Mouse (Mus musculus) CH12.LX (cell line): ENCODE results near the gene Lmf1.

Source experiments
- CTCF ChIP-seq, 2 experiments: IDR thresholded peaks in 1 of 2; conservative IDR thresholded peaks in 1 of 2; 2 replicates each; pipeline ENCODE4 v1.5.1; 2011 to 2012; ENCODE audit warnings: low read depth in 2 of 2, low read length in 2 of 2, improper control_type of control experiment in 1 of 2, inconsistent platforms in 1 of 2, mild to moderate bottlenecking in 1 of 2, moderate library complexity in 1 of 2
- EP300 ChIP-seq: IDR thresholded peaks from 2 replicates; pipeline ENCODE4 v1.6.1; 2011; ENCODE audit warnings: low read length, improper control_type of control experiment
- RAD21 ChIP-seq: IDR thresholded peaks from 2 replicates; pipeline ENCODE4 v1.6.1; 2011; ENCODE audit warnings: low read depth, mild to moderate bottlenecking, low read length, improper control_type of control experiment, moderate library complexity
- TCF12 ChIP-seq: IDR thresholded peaks from 2 replicates; pipeline ENCODE4 v1.6.1; 2014; ENCODE audit warnings: low read depth, mild to moderate bottlenecking, inconsistent platforms, low read length, improper control_type of control experiment
- ZKSCAN1 ChIP-seq: IDR thresholded peaks from 2 replicates; pipeline ENCODE4 v1.6.1; 2012; ENCODE audit warnings: low read depth, inconsistent platforms, low read length, improper control_type of control experiment, borderline replicate concordance
- ZMIZ1 ChIP-seq: IDR thresholded peaks from 2 replicates; pipeline ENCODE4 v1.6.1; 2012; ENCODE audit warnings: low read depth, mild to moderate bottlenecking, inconsistent platforms, low read length, improper control_type of control experiment

DNA sequence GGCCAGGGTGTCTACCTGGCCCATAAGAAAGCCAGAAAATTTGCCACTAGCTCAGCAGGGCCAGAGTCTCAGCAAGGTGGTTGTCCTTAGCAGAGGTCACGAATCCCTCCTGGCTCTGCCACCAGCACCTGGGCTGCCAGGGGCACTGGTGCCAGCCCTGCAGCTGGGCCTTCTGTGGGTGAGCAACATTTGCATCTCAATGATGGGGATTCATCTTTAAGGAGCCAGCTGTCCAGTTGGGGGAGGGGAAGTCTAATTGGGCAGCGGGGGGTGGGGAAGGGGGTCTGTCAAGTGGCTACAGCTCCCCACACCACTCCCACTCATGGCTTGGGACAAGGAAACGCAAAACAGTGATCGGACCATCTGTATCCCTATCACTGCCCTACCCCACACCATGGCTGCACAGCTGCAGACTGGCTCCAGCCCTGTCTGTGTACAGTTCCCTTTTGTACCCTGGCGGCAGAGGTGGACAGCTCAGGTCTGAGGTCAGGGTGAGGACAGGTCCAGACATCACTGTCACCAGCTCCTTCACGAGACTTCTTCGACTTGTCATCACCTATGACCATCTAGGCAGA, 89.7 kb downstream of the Lmf1 start:
- TF ChIP-seq CTCF (conservative IDR thresholded peaks at IDR 0.05 in 1 of 2, IDR thresholded peaks at IDR 0.05 in 1 of 2; ENCODE audit: low read depth in 2 of 2, low read length in 2 of 2) (no peak), EP300 (no peak), ZMIZ1 (no peak), ZKSCAN1 (no peak), RAD21 (no peak), TCF12 (no peak)
